Mouse (Mus musculus) neutrophil, adult 5-6 weeks (primary cell): ENCODE results near the gene Ube2o. TPM values are rescaled to one million over a fixed set of nuclear protein-coding genes. Genes with fewer than 3 reads are reported as not detected.
A peak's percentile ranks its signal among the peaks of the same experiment; 100 is the strongest.

Experiments used
- ATAC-seq: fragments of 151-379, 151-347 bp; 2 replicates; pipeline ENCODE4 v1.8.0; 2017; ENCODE audit warnings: mild to moderate bottlenecking, moderate TSS enrichment; ENCODE audit not compliant: insufficient number of reproducible peaks, poor library complexity, low FRiP score, severe bottlenecking; ENCODE audit errors: extremely low read depth
- total RNA-seq: library from RNA; stranded (forward); fragments of 200-1000 nt; gene quantifications from 2 replicates; pipeline ENCODE4 v1.2.3, GENCODE M21; 2017

The Ube2o gene
- total RNA-seq, 1 experiment from 2014 or later: 47.6 TPM

- ATAC-seq: peak; percentile 75
Observed at GRCm38 (mm10) chr11:116586801-116587631, 5.8 kb upstream of the Ube2o start.

GRCm38 (mm10) chr11:116586310-116586709 lies 5.1 kb upstream of the Ube2o start, which contains the start of gene Aanat:
TSS of gene Aanat (plus strand) at chr11:116586432.
- ATAC-seq: no peak

DNA sequence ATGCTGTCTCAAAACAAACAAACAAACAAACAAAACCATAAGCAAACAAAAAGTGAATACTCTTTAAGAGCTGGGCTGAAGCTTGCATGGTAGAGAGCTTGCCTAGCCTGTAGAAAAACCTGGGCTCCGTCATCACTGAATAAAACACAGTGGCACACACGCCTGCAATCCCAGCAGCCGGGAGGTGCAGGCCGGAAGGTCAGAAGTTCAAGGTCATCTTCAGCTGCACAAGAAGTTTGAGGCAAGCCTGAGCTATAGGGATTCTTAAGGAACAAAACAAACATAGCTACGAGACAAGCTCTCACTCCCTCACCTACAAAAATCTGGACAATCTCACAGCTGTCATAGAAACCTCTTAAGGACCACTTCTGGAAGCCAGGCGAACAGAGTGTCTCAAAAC lies 4.4 kb upstream of the Ube2o start:
- ATAC-seq: no peak

DNA sequence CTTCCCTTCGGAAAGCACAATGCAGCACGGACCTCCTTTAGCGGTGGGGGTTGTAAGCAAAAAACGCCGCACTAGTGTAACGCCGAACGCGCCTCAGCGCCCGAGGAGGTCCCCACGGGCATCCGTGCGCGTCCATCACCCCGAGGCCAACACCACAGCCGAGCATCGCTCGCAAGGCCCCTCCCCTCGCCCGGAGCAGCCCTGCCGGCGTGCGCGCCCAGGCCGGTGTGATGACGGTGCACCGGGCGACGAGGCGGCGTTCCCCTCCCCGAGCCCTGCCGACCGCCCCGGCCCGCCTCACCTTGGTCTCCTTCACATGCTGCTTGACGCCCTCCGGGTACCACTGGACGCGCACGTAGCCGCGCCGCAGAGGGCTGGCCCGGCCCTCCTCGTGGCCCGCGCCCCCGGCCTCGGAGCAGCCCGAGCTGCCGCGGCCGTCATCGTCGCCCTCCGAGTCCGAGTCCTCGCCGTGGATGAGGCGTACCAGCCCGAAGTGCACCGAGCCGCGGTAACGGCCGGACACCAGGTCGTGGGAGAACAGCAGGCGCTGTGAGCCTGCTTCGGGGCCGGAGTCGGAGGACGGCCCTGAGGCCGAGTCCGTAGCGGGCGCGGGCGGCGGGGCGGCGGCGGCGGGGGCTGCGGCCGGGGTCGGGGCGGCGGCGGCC lies 404 bp downstream of the Ube2o start:
- ATAC-seq: peak; percentile 24; the same call in 1 of the 2 replicates

DNA sequence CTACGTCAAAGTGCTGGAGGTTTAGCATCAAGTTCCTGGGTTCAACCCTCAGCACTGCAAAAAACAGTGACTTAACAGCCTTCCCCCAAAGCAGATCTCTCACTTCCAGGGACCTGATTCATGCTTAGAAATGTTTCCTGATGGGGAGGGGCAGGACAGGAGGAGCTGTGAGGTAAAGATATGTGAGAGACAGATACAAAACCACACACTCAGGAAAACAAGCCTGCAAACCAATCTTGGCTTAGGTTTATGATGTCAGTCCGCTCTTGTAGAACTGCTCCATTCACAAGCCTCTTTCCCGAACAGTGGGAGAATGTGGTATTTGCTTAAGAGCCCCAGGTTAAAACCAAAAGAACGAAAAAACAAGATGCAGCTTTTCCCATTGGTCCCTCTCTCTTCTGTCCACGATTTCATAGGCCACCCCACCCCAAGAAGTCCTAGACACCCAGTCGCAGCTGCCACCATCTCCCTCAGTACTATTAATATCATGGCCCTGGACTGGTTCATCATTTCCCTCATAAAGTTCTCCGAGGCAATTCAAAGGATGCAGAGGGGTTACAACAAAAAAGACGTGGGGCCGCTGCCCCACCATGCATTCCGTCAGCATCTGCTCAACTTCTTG lies 1.1 kb downstream of the Ube2o start:
- no peak for ATAC-seq

DNA sequence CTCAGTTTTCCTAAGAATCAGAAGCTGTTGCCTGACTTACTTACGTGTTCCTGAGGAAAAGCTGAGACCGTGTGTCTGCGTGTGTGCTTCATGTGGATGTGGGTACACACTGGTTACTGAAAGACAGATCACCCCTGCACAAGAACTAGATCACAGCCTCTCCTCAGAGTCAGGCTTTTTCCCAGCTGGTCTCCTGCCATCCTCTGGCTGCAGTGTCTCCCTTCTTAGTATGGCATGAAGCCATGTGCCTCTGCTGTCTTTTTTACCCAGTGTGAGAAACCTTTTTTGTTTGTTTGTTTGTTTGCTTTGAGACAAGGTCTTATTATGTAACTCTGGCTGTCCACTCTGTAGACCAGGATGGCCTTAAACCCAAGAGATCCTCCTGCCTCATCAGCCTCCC lies 2.0 kb downstream of the Ube2o start:
- no peak for ATAC-seq

DNA sequence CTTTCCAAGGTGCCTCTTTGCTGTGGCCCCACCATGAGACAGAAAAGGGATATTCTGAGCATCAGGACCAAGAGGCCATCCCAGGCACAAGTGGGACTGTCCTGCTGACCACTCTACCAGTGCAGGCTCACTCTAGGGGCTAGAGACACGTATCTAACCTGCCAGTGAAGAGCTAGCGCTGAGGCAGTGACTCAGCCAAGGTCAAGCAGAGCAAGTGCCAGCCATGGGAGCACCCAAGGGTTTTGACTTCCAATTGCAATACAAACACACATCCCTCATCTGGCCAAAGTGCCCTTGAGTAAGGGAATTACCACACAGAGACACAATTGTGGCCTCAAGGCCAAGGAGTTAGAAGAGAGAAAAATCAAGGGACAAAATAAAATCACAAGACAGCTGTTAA lies 5.9 kb downstream of the Ube2o start:
- ATAC-seq: no peak

- no peak for ATAC-seq
Observed at GRCm38 (mm10) chr11:116574982-116575381, 6.3 kb downstream of the Ube2o start.

GRCm38 (mm10) chr11:116574486-116574885 lies 6.8 kb downstream of the Ube2o start:
- no peak for ATAC-seq

- ATAC-seq: no peak
Observed at GRCm38 (mm10) chr11:116572756-116573543, 8.3 kb downstream of the Ube2o start.

DNA sequence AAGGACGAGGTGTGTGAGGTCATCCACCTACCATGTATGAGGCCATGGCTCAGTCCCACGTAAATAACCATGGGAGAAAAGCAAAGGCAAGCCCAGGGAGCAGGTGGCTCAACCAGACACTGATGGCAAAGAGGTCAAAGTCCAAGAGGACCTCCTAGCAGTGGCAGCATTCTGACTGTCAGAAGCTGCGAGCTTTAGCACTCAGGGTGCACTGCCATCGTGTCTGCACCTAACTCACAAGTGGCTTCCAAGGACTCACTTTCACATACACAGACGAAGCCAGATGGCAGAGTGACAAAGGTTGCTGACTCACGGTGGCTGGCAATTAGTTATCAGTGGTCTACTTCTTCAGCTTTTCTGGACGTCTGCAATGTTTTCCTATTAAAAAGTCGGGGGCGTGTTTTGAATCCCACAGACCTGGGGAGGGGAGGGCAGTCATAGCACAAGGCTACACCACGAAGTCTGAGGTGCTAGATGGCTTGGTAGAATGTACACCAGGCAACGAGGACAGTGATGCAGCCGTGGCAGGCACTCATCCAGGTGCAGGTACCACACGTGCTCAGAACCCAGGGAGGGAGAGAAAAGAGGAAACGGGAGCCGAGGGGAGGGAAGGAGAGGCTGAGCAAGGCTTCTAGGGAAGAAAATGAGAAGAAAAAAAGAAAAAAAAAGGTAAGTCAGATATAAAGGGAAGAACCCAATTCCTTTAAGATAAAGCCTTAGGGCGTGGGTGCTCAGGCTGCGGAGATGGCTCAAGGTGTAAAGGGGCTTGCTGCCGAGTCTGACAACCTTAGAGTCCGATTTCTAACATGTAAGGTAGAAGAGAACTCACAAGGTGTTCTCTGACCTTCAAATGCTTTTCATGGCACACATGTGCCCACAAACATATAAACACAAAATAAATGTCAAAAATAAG lies 9.2 kb downstream of the Ube2o start:
- no peak for ATAC-seq

DNA sequence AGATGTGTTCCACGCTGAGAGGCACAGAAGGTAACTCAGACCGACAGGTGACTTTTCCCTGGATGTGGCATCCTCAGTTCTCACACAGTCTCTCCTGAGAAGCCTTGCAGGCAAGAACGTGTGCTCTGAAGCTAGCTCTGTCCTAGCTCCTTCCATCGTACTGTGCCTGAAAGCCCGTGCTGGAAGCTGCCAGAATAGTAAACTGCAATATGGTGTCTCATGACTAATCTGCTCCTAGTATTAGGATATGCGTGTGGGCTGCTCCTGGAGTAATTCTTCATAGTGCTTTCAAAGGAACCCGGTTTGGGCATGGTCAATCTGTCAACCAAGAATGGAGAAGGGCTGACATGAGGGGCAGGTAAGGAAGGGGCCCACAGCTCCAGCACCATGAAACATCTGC lies 10.4 kb downstream of the Ube2o start:
- ATAC-seq: no peak

DNA sequence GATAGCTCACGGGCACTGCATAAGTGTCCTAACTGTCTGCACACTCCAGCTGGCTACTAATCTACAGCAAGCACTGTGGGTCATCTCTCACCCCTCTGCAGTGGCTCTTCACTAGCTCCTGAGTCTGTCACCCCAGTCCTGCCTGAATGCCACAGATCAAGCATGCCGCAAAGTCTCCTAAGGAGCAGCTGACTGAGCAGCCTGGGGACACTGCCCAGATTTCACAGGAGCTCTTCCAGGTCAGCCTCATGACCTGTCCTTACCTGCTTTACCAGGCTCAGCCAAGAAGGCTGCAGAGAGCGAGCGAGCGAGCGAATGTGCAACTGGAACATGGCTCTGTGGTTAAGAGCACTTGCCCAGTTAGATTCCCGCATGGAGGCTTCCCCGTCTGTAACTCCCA lies 13.7 kb downstream of the Ube2o start:
- no peak for ATAC-seq

GRCm38 (mm10) chr11:116565283-116566041 lies 15.8 kb downstream of the Ube2o start:
- ATAC-seq: no peak

- no peak for ATAC-seq
Observed at GRCm38 (mm10) chr11:116556308-116556707, 24.9 kb downstream of the Ube2o start.

GRCm38 (mm10) chr11:116555572-116555971 lies 25.7 kb downstream of the Ube2o start:
- no peak for ATAC-seq

DNA sequence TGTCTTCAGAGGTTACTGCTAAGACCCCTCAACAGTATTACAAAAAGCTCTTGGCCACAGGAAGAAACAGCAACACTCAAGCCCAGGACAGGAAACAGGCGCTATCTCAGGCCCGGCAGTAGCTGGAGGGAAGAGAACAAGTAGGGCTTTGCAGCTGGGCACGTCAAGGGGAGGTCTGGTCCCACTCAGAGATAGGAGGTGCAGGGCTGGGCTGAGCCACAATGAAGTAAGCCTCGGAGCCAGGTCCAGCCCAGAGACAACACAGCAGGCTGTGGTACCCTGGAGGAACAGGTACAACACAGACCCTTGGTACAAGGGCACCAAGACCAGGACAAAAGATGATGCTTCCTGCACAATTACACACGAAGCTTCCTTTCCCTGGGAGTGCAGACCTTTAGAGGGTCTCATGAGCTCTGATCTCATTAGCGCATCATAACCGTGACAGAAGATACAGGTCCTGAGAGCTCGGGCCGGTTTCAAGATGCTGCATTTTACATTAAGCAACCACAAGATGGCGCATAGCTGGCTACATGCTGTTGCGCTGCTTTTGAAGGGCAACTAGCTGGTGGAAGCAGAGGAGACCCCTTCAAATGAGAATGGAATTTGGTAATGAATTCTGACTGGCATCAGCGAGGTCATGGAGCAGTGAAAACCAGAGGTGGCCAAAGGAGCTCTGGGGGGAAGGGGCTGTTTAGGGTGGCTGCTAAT lies 26.9 kb downstream of the Ube2o start:
- ATAC-seq: 0 out of 2 replicates have a peak, but pooled peaks have one; percentile 33
